Mouse (Mus musculus): Measurements from ENCODE around the gene Prpf8. TPM values are rescaled to one million over a fixed set of nuclear protein-coding genes. Genes with fewer than 3 reads are reported as not detected.

The Prpf8 gene
- total RNA-seq, 2 experiments from 2014 or later, result 117 to 121 TPM

DNA sequence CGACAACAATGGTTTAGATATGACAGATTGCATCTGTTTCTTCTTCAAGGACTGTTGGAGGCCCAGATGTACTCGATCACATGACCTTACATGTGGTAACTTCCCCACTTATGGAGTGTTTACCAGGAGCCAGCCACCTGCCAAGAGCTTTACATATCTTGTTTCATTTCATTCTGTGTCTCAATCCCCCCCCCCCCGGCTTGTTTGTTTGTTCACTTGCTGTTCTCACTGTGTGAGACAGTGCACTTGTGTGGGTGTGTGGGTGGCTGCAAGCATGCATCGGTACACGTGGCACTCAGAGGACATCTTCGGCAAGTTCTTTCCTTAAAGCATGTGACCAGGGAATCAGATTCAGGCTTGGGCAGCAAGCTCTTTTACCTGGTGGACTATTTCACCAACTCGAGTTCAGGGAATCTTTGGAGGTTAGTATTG, 30.2 kb upstream of the Prpf8 start:
- intact Hi-C loops (cut with DNase I), result loop anchor here (10.0 kb wide), 1 partner anchor 272 kb away; no protein-coding TSS in a partner anchor
- DNase-seq (ENCODE audit: extremely low spot score in 1 of 2, low spot score in 2 of 2), result no peak

GRCm38 (mm10) chr11:75458169-75458568, 28.4 kb upstream of the Prpf8 start:
- intact Hi-C loops (cut with DNase I), result loop anchor here (10.0 kb wide), 1 partner anchor 273 kb away; no protein-coding TSS in a partner anchor
- DNase-seq (ENCODE audit: extremely low spot score in 1 of 2, low spot score in 2 of 2), result no peak

DNA sequence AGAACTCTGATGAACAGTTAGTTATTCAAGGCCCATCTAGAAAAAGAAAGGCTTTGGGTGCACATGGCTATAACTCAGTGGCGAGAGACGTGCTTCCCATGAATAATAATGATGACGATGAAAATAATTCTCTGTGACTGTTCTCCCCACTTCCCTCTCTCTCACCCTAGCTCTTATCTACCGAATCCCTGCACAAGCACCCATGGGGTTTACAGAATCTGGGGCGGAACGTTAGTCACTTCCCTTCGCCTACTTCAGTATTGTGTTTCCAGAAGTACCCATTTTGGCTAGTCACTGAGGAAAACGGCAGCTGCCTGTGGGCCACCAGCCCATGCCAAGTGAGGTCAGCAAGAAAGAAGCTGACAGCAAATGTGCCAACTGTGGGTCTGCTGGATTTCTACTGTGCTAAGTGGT, 28.0 kb upstream of the Prpf8 start:
- intact Hi-C loops (cut with DNase I), result loop anchor here (10.0 kb wide), 1 partner anchor 274 kb away; no protein-coding TSS in a partner anchor

GRCm38 (mm10) chr11:75459141-75459711, 27.4 kb upstream of the Prpf8 start:
- no peak for DNase-seq (ENCODE audit: extremely low spot score in 1 of 2, low spot score in 2 of 2)
- intact Hi-C loops (cut with DNase I), result loop anchor here (10.0 kb wide), 1 partner anchor 274 kb away; no protein-coding TSS in a partner anchor

More for the DNA sequence above, 28.0 kb upstream of the Prpf8 start:
- DNase-seq (ENCODE audit: extremely low spot score in 1 of 2, low spot score in 2 of 2), result no peak

DNA sequence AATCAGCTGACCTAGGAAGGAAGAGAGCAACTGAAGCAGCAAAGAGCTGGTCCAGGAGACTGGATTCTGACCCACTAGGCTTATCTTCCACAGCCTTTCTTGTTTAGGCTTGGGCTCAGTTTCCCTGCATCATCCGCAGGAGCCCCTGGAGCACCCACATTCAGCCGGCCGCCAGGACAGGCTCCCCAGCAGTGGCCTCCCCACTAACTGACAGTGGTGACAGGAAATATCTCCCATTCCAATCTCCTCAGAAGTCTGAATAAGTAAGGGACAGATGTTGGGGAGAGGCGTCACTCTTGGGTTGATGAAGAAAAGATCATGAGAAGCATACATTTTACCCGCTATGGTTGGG, 26.9 kb upstream of the Prpf8 start:
- intact Hi-C loops (cut with DNase I), result loop anchor here (10.0 kb wide), 1 partner anchor 275 kb away; no protein-coding TSS in a partner anchor
- no peak for DNase-seq (ENCODE audit: extremely low spot score in 1 of 2, low spot score in 2 of 2)

DNA sequence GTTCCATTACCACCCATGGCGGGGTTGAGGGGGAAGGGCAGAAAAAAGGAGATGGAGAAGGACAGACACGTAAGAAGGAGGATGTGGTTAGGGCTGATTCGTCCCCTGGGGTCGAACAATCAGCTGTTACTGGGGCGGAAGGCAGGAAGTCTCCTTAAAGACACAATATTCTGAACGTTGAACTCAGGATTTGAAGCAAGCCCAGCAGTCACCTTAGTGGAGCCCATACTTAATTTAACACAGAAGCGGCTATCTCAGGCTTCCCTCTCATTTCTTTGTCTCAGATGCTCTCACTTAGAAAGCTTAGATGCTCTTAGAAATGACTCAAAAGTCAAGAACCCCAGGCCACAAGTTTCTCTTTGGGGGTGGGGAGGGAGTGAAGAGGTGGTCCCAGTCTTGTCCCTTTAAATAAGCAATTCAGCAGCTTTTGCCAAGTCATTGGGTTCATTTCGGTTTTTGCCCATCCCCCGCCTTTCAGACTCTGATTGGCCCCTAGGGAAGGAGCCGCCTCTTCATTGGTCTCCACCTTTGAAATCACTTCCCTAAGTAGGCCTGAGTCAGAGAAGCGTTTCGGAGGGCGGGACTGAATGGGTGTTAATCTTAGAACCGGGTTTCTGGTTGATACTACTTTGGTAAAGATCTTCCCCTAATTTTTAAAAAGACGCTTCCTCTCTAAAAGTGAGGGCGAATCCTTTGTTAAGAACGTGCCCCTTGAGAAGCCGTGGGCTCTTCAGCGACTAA, 26.3 kb upstream of the Prpf8 start:
- intact Hi-C loops (cut with DNase I), result no loop called here

GRCm38 (mm10) chr11:75460844-75461742, 25.5 kb upstream of the Prpf8 start, which contains the start of gene Tlcd2:
Gene Tlcd2, plus strand, starts transcription at chr11:75461715.
- intact Hi-C loops (cut with DNase I), result no loop called here
- DNase-seq (ENCODE audit: extremely low spot score in 1 of 2, low spot score in 2 of 2), result peak; percentile 100

More for the DNA sequence above, 26.3 kb upstream of the Prpf8 start:
- peak; percentile 93 to 95 for DNase-seq (ENCODE audit: extremely low spot score in 1 of 2, low spot score in 2 of 2)

- no peak for DNase-seq (ENCODE audit: extremely low spot score in 1 of 2, low spot score in 2 of 2)
- intact Hi-C loops (cut with DNase I), result no loop called here
Measured at GRCm38 (mm10) chr11:75461743-75462252, 24.8 kb upstream of the Prpf8 start.

DNA sequence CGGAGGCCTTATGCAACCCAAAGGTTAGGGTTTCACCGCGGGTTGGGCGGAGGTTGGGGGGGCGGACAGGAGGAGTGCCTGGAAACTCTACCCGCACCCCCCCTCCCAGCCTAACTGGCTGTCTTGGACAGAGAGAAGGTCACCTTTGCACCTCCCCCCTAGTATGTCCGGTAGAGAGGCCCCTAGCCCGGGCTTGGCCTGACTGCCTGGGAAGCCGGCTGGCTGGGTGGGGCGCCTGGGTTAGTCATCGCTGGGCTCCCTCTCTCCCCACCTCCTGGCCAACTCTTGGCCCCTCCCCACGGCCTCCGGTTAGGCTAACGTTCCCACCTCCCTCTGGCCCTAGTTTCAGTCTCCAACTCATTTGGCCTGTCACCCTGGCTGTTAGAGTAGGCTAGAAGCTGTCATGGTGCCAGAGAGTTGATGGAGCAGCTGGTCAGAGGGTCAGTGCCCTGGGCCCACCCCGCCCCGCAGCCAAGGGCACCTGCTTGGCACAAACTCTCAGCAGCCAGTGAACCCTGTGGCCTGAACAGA, 24.3 kb upstream of the Prpf8 start:
- DNase-seq (ENCODE audit: extremely low spot score in 1 of 2, low spot score in 2 of 2), result peak in 1 of 2 experiments; percentile 83
- intact Hi-C loops (cut with DNase I), result no loop called here

DNA sequence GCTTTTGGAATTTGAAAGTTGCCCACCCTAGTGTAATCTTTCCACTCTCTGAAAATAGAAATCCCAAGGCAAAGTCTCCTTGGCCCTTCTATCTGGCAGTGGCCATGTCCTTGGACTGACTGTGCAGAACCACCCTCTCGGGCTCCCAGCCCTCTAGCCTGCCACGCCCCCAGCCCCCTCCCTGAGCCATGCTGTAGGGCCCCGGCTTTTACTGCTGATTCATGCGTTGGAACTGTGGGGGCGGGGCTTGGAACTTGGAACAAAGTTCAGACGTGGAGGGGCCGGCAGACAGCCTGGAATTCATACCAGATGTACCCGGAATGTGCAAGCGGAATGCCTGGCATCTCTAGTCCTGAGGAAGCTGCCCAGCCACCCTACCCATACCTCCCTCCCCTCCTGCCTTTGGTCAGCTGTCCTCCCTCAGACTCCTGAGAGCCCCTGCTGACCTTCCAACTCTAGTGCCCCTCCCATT, 23.7 kb upstream of the Prpf8 start:
- peak in 1 of 2 experiments; percentile 94 for DNase-seq (ENCODE audit: extremely low spot score in 1 of 2, low spot score in 2 of 2)
- intact Hi-C loops (cut with DNase I), result no loop called here

GRCm38 (mm10) chr11:75463624-75464023, 23.0 kb upstream of the Prpf8 start:
- no peak for DNase-seq (ENCODE audit: extremely low spot score in 1 of 2, low spot score in 2 of 2)

GRCm38 (mm10) chr11:75464417-75464816, 22.2 kb upstream of the Prpf8 start:
- intact Hi-C loops (cut with DNase I), result no loop called here
- DNase-seq (ENCODE audit: extremely low spot score in 1 of 2, low spot score in 2 of 2), result no peak

More at GRCm38 (mm10) chr11:75463624-75464023, 23.0 kb upstream of the Prpf8 start:
- intact Hi-C loops (cut with DNase I), result no loop called here

GRCm38 (mm10) chr11:75465051-75465450, 21.6 kb upstream of the Prpf8 start:
- intact Hi-C loops (cut with DNase I), result no loop called here
- DNase-seq (ENCODE audit: extremely low spot score in 1 of 2, low spot score in 2 of 2), result no peak

GRCm38 (mm10) chr11:75466731-75467505, 19.7 kb upstream of the Prpf8 start:
- DNase-seq (ENCODE audit: extremely low spot score in 1 of 2, low spot score in 2 of 2), result no peak
- intact Hi-C loops (cut with DNase I), result no loop called here

DNA sequence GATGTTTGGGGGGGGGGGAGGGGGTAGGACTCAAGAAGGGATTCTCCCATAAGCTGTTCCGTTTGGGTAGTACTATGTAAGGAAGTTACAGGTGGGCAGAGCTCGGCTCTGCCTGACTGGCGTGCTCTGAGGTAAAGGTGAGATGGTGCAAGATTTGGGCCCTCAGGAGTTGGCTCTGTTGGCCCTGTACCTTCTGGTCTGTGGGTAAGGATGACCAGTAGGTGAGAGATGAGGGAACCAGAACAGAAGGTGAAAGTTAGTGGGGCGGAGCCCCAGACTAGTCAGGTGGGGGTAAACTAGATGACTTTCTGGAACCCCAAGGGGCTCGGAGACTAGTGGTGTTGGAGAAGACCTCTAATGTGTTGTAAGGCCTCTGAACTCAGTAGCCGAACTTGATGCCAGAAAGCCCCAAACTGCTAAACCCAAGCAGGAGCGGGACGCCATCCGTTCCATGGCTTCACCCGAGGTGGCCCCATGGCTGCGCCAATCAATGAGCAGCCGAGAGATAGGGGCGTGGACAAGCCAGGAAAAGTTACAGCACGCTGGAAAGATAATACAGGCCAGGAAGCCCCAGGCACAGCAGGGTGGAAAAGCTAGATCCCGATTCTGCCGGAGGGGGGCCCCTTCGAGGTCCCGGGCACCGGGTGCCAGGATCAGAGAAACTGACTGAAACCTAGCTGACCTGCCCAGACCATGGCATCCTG, 19.0 kb upstream of the Prpf8 start:
- intact Hi-C loops (cut with DNase I), result no loop called here
- peak in 1 of 2 experiments; percentile 70 for DNase-seq (ENCODE audit: extremely low spot score in 1 of 2, low spot score in 2 of 2)

DNA sequence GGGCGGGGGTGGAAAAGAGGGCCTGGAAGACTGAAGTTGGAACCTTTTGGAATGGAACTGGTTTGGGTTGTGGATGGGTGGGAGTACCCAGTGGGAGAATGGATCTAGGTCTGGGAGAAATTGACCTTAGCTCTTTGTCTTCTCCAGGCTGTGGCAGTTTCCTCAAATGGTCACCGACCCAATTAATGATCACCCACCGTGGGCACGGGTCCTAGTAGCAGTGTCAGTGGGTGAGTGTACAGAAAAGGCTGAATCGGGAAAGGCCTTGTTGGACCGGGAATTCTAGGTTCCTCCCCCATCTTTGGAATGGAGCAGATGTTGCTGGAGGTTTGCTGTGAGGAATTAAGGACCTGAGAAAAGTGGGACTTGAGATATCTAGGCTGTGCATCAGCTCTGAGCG, 18.2 kb upstream of the Prpf8 start:
- intact Hi-C loops (cut with DNase I), result no loop called here
- no peak for DNase-seq (ENCODE audit: extremely low spot score in 1 of 2, low spot score in 2 of 2)

DNA sequence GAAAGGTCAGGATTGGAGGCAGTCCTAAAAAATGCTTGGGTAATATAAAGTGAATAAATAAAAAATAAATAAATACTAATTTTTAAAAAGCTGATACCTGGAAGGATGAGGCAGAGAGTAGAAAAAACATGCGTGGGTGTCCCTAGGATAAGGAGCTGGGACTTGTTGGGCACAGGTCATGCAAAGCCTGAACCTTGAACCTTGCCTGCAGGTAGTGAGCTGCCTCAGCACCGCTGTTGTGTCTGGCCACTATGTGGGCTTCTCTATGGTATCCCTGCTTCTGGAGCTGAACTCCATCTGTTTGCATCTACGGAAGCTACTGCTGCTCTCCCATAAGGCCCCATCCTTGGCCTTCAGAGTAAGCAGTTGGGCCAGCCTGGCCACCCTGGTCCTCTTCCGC, 17.4 kb upstream of the Prpf8 start:
- intact Hi-C loops (cut with DNase I), result no loop called here
- DNase-seq (ENCODE audit: extremely low spot score in 1 of 2, low spot score in 2 of 2), result no peak
